Mouse (Mus musculus) left cerebral cortex, adult 6 months (tissue): Measurements from ENCODE around the gene Rnd2. TPM values are rescaled to one million over a fixed set of nuclear protein-coding genes. Genes with fewer than 3 reads are reported as not detected.

Experiments used
- long read RNA-seq, 2 experiments: library from polyadenylated mRNA; unstranded; transcript quantifications; one replicate each; pipeline ENCODE4 v2.0.0; 2019 to 2020
- polyA plus RNA-seq: library from polyadenylated mRNA; unstranded; fragments of <200 nt; fragmentation: Nextera tagmentation; gene quantifications from 2 replicates; pipeline ENCODE4 v1.2.3, GENCODE M21; 2021

Gene Rnd2
- polyA plus RNA-seq: 29.1 and 36.8 TPM in 2 replicates
- long read RNA-seq, experiment 1, transcript Rnd2-202 (5 exons, 831 nt): minor isoform, 12 of 60 reads
- long read RNA-seq, experiment 1, transcript Rnd2-201 (5 exons, 1,394 nt): major isoform, 37 of 60 reads
- long read RNA-seq, experiment 1, partial matches to known transcripts: 2 of 60 reads
- long read RNA-seq, experiment 1, other reads (novel, unspliced or antisense): 9 of 60 reads
- long read RNA-seq, experiment 2, transcript Rnd2-201 (5 exons, 1,394 nt): major isoform, 9 of 35 reads
- long read RNA-seq, experiment 2, partial matches to known transcripts: 5 of 35 reads
- long read RNA-seq, experiment 2, other reads (novel, unspliced or antisense): 17 of 35 reads

GRCm38 (mm10) chr11:101464211-101465100, at the start of gene Rnd2:
Gene Rnd2, plus strand, starts transcription at chr11:101464999.

GRCm38 (mm10) chr11:101417101-101417855, 47.5 kb upstream of the Rnd2 start, which contains the start of gene Aarsd1:
Gene Aarsd1, minus strand, starts transcription at chr11:101417615.

GRCm38 (mm10) chr11:101424105-101424851, 40.5 kb upstream of the Rnd2 start, which contains the start of gene Gm27029:
Gene Gm27029, minus strand, starts transcription at chr11:101424796.

GRCm38 (mm10) chr11:101424925-101425813, 39.6 kb upstream of the Rnd2 start, which contains the start of the genes Rundc1 and Ptges3l:
Gene Rundc1, plus strand, starts transcription at chr11:101425085.
Gene Ptges3l, minus strand, starts transcription at chr11:101425333.

GRCm38 (mm10) chr11:101442127-101442693, 22.6 kb upstream of the Rnd2 start, which contains the start of gene Rpl27:
Gene Rpl27, plus strand, starts transcription at chr11:101442298.

GRCm38 (mm10) chr11:101448274-101448746, 16.5 kb upstream of the Rnd2 start, which contains the start of gene Ifi35:
Gene Ifi35, plus strand, starts transcription at chr11:101448407.

GRCm38 (mm10) chr11:101465869-101466551, 1.2 kb downstream of the Rnd2 start, which contains the start of gene Vat1:
Gene Vat1, minus strand, starts transcription at chr11:101466230.

Other genes starting within 250 kb of the Rnd2 start
- 26.3 and 27.6 TPM in 2 replicates for gene Ezh1, start 238.5 kb upstream of the Rnd2 start, polyA plus RNA-seq
- 38.8 and 57.1 TPM in 2 replicates for gene Ramp2, start 219.0 kb upstream of the Rnd2 start, polyA plus RNA-seq
- gene Vps25, start 211.3 kb upstream of the Rnd2 start, polyA plus RNA-seq: 144 and 179 TPM in 2 replicates
- 1.5 TPM in 2 replicates for gene Wnk4, start 204.4 kb upstream of the Rnd2 start, polyA plus RNA-seq
- gene Cntd1, start 186.0 kb upstream of the Rnd2 start, polyA plus RNA-seq: 0.15 and 0.36 TPM in 2 replicates
- 362 and 483 TPM in 2 replicates for gene Coa3, start 185.9 kb upstream of the Rnd2 start, polyA plus RNA-seq
- gene Becn1, start 162.7 kb upstream of the Rnd2 start, polyA plus RNA-seq: 156 and 197 TPM in 2 replicates
- 11.3 and 48.6 TPM in 2 replicates for gene Psme3, start 148.8 kb upstream of the Rnd2 start, polyA plus RNA-seq
- gene Aoc2, start 139.9 kb upstream of the Rnd2 start, polyA plus RNA-seq: 0.15 and 0.30 TPM in 2 replicates
- 0.05 and 0.20 TPM in 2 replicates for gene Aoc3, start 134.4 kb upstream of the Rnd2 start, polyA plus RNA-seq
- gene G6pc, start 97.4 kb upstream of the Rnd2 start, polyA plus RNA-seq: not detected in 2 replicates
- gene Aarsd1, start 47.4 kb upstream of the Rnd2 start, polyA plus RNA-seq: 68.9 and 83.8 TPM in 2 replicates
- 7.0 and 10.9 TPM in 2 replicates for gene Gm27029, start 40.2 kb upstream of the Rnd2 start, polyA plus RNA-seq
- 21.0 and 21.8 TPM in 2 replicates for gene Rundc1, start 39.9 kb upstream of the Rnd2 start, polyA plus RNA-seq
- 7.0 and 7.1 TPM in 2 replicates for gene Ptges3l, start 39.7 kb upstream of the Rnd2 start, polyA plus RNA-seq
- 879 and 1,140 TPM in 2 replicates for gene Rpl27, start 22.7 kb upstream of the Rnd2 start, polyA plus RNA-seq
- gene Ifi35, start 16.6 kb upstream of the Rnd2 start, polyA plus RNA-seq: 5.2 and 5.3 TPM in 2 replicates
- gene Vat1, start 1.2 kb downstream of the Rnd2 start, polyA plus RNA-seq: 5.8 and 14.4 TPM in 2 replicates
- gene Brca1, start 87.0 kb downstream of the Rnd2 start, polyA plus RNA-seq: 0.25 and 0.56 TPM in 2 replicates
- 41.3 and 42.5 TPM in 2 replicates for gene Nbr1, start 87.2 kb downstream of the Rnd2 start, polyA plus RNA-seq
- gene Tmem106a, start 117.2 kb downstream of the Rnd2 start, polyA plus RNA-seq: 1.8 TPM in 2 replicates
- gene Gm11634, start 134.3 kb downstream of the Rnd2 start, polyA plus RNA-seq: not detected in 2 replicates
- 24.5 and 26.6 TPM in 2 replicates for gene Rdm1, start 162.2 kb downstream of the Rnd2 start, polyA plus RNA-seq
- gene Arl4d, start 200.5 kb downstream of the Rnd2 start, polyA plus RNA-seq: 14.8 and 18.5 TPM in 2 replicates